Mouse (Mus musculus) kidney, postnatal 4 days (tissue): ENCODE results near the gene Gm3625.
"Not testable (repeated sequence)": the region's sequence is repeated elsewhere in the genome, so short reads cannot be mapped to it uniquely, and the experiment has no call there.

Experiments
- DNase-seq, 2 experiments: peaks; one replicate each; pipeline ENCODE4 v3.0.0; 2021; ENCODE audit warnings: mixed read lengths in 2 of 2

The Gm3625 gene

GRCm38 (mm10) chr12:4553704-4554103 is 39.0 kb downstream of the Gm3625 start:
- DNase-seq: not testable (repeated sequence)

DNA sequence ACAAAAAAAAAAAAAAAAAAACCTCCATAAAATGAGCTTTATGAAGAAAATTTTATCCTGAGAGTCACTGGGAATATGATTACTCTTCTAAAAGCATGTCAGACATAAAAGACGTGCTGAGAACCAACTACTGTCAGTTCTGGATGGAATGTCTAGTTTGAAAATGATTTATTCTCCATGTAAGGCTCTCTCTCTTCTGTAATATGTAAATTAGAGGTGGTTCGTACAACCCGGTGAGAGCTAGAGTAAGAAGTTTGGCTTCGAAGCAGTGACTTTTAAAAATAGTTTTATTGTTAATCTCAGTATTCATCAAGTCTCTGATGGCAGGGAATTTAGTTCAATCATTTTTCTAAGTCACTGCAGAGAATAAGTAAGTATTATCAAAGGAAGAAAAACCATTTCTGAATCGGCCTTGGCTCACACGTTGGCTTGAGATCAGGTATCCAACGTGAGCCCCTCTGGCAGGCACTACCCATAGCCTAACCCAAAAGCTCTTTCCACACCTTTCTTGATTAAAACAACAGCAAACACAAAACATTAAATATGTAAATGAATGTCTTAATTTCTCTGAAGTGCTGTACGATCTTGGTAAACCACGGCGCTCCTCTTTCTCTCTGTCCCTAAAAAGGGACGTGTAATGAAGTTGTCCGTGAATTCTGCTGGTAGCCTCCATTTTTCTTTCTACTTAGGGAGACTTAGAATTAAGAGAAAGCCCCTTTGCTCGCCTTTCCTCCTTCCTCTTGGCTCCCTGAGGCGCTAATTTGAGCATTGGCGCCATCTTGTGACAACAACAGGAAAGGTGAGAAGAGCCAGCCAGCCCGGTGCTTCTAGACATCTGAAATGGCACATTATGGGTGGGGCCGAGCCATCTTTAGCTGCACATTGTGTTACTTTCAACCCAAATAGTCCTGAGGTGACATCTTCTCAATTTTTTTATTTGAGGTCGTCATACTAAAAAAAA is 44.4 kb downstream of the Gm3625 start:
- peak; percentile 82 to 87 for DNase-seq

DNA sequence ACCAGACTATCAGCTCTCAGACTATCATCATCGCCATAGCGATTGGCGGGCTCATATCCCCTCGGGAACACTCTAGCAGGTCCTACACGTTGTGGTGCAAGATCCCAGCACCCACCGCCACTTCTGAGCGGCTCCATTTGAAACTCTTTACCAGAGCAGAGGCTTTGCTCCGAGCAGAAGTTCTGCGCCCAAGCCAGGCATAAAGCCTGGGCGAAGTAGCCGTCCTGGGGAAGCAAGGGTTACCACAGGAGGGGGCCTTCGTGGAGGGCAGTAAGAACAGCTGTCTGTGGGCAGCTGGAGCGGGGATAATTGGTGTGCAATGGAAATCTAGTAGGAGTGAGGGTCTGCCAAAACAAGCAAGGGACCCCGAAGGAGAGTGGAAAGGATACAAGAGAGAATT is 45.2 kb downstream of the Gm3625 start:
- DNase-seq: peak; percentile 14 to 29

GRCm38 (mm10) chr12:4546491-4546890 is 46.2 kb downstream of the Gm3625 start:
- peak; percentile 76 to 84 for DNase-seq

GRCm38 (mm10) chr12:4545425-4545824 is 47.3 kb downstream of the Gm3625 start:
- DNase-seq: no peak

DNA sequence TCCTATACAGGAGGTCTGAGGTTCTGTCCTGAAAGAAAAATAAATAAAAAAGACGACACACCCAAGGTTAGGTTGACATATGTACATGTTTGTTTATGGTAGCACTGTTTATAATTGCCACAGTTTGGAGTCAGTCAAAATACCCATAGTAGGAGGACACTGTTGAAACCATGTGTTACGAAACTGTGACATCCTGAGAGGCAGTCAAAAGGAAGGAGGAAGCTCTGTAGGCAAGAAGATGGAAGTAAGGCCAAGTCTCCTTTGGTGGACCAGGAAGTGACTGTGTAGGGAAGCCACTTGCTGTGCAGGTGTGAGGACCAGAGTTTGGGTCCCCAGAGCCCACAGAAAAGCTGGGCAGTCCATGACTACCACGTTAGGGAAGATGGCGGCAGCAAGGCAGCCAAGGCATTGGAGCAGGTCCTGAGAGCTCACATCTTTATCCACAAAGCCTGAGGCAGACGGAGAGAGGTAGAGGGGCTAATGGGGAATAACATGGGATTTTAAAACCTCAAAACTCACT is 48.3 kb downstream of the Gm3625 start:
- no peak for DNase-seq
